Mouse (Mus musculus) forebrain, embryonic 10.5 days (tissue): ENCODE data around the gene Egln1. TPM values are rescaled to one million over a fixed set of nuclear protein-coding genes. Genes with fewer than 3 reads are reported as not detected.

Experiments
- DNase-seq: peaks from one replicate; pipeline ENCODE4 v3.0.0-alpha.2; 2017; ENCODE audit warnings: low spot score; ENCODE audit errors: extremely low spot score
- H3K27ac ChIP-seq: fragments of 300-500 bp; sonication (generic); 2 replicates; pipeline ENCODE4 v1.5.1; 2016; ENCODE audit warnings: mild to moderate bottlenecking
- H3K27me3 ChIP-seq: fragments of 300-500 bp; sonication (generic); 2 replicates; pipeline ENCODE4 v1.6.1; 2016; ENCODE audit warnings: mild to moderate bottlenecking; ENCODE audit not compliant: poor library complexity, severe bottlenecking
- H3K36me3 ChIP-seq: fragments of 300-500 bp; sonication (generic); replicated peaks from 2 replicates; pipeline ENCODE4 v1.6.1; 2016; ENCODE audit warnings: mild to moderate bottlenecking, moderate library complexity
- H3K4me1 ChIP-seq: fragments of 300-500 bp; sonication (generic); 2 replicates; pipeline ENCODE4 v1.6.1; 2016
- H3K4me3 ChIP-seq: fragments of 300-500 bp; sonication (generic); 2 replicates; pipeline ENCODE4 v1.5.1; 2016; ENCODE audit warnings: mild to moderate bottlenecking, moderate library complexity
- H3K9me3 ChIP-seq: fragments of 300-500 bp; sonication (generic); 2 replicates; pipeline ENCODE4 v1.6.1; 2016; ENCODE audit warnings: mild to moderate bottlenecking, moderate library complexity
- WGBS: fragments of 180-500 bp; shearing (Covaris S2); methylation state at CpG from one replicate; pipeline ENCODE4 v1.1.7; 2016; 5-methylcytosine and 5-hydroxymethylcytosine counted together
- polyA plus RNA-seq: library from polyadenylated mRNA; unstranded; fragments of >200 nt; fragmentation: Nextera tagmentation; extraction: Ambion mirVana; gene quantifications from 2 replicates; pipeline ENCODE4 v1.2.1, GENCODE M21; 2016

Egln1 gene
- polyA plus RNA-seq = 12.8 and 13.3 TPM in 2 replicates

GRCm38 (mm10) chr8:124949209-124950068, at the start of gene Egln1:
Gene Egln1 (minus strand): TSS chr8:124949324.
- Histone ChIP-seq H3K27ac (peak within 1 kb of the TSS; percentile 98), H3K9me3 (no peaks in the 10 kb centered on the region), H3K36me3 (peaks cover 12% of the 10 kb centered on the region), H3K4me3 (peak within 1 kb of the TSS; percentile 84), H3K27me3 (no peaks in the 10 kb centered on the region), H3K4me1 (peaks cover 51% of the 10 kb centered on the region)
- WGBS = 2% methylated on average over 78 of the region's 98 CpGs
- DNase-seq = peak; percentile 71

DNA sequence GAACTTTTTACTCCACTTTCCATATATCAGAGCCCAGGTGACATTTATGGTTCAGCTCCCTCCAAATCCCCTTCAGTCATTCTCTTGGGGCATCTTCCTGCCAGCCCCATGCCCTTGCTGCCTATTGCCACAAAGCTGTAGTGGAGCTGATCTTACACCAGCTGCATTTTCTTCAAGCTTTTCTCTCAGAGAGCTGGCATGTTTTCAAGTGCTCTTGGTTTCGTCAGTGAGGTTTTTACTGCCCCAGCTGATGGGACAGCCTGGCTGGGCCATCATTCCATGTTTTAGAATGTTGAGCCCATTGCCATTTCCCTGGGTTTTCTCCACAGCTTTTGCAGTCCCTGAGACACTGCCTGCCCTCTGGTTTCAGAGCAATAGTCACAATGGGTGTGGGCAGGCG, 46.7 kb upstream of the Egln1 start:
- DNase-seq = no peak
- Histone ChIP-seq H3K27me3 (peaks cover 13% of the 10 kb centered on the region), H3K36me3 (no peaks in the 10 kb centered on the region), H3K9me3 (peaks cover 14% of the 10 kb centered on the region; the same call in 1 of the 2 replicates), H3K4me1 (peaks cover 8% of the 10 kb centered on the region), H3K4me3 (no peak overlapping the region), H3K27ac (no peak overlapping the region)
- WGBS = 81% methylated on average over 2 of the region's 2 CpGs

- peaks cover 9% of the 10 kb centered on the region for H3K4me1 ChIP-seq
- no peaks in the 10 kb centered on the region for H3K9me3 ChIP-seq
- H3K27ac ChIP-seq = no peak overlapping the region
- H3K4me3 ChIP-seq = 0 out of 2 replicates have a peak overlapping the region, but pooled peaks have one; percentile 13
- no peaks in the 10 kb centered on the region for H3K36me3 ChIP-seq
- H3K27me3 ChIP-seq = peaks cover 18% of the 10 kb centered on the region
- no peak for DNase-seq
- 25% methylated on average over 6 of the region's 6 CpGs for WGBS
Observed at GRCm38 (mm10) chr8:124991668-124991926, 42.5 kb upstream of the Egln1 start.

DNA sequence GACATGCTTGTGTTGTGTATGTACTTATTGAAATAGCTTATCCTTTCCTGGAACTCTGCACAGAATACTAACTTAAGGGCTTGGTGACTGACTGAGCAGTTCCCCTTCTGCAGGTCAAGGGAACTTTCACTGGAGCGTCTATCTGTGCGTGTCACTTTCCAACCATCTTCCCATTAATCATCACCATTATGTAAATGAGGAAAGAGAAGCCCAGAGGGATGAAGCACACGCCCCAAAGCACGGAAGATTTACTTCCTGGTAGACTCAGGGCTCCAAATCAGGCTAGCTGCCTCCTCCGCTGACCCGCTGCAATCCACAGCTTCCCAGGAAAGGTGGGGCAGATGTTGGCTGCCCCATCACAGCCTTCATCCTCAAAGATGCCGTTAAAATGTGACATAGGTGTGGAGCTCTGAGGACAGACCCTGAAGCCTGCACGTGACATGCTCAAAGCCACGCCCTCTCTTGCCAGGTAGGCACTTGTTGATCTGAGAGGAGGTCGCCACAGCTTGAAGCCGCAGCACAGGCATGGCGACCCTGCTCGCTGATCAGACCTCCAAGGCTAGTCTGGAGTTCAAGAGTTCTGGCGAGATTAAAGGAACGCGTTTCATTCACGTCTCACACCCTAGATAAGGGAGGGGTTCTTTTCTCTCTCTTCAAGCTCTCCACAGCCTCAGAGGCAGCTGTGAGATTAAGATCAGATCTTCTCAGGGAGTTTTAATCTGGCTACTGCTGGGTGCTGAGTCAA, 42.0 kb upstream of the Egln1 start:
- H3K4me3 ChIP-seq = peak overlapping the region; percentile 13; the same call in 1 of the 2 replicates
- 22% methylated on average over 17 of the region's 17 CpGs for WGBS
- DNase-seq = no peak
- peaks cover 11% of the 10 kb centered on the region for H3K4me1 ChIP-seq
- H3K36me3 ChIP-seq = no peaks in the 10 kb centered on the region
- H3K27ac ChIP-seq = no peak overlapping the region
- H3K9me3 ChIP-seq = no peaks in the 10 kb centered on the region
- H3K27me3 ChIP-seq = peaks cover 18% of the 10 kb centered on the region

GRCm38 (mm10) chr8:124980828-124981227, 31.7 kb upstream of the Egln1 start:
- Histone ChIP-seq H3K36me3 (no peaks in the 10 kb centered on the region), H3K4me3 (no peak overlapping the region), H3K27ac (no peak overlapping the region), H3K27me3 (no peaks in the 10 kb centered on the region; the same call in 1 of the 2 replicates), H3K9me3 (peaks cover 8% of the 10 kb centered on the region; the same call in 1 of the 2 replicates), H3K4me1 (no peaks in the 10 kb centered on the region)
- 83% methylated on average over 8 of the region's 8 CpGs for WGBS
- DNase-seq = no peak

GRCm38 (mm10) chr8:124980036-124980435, 30.9 kb upstream of the Egln1 start:
- Histone ChIP-seq H3K27ac (no peak overlapping the region), H3K27me3 (no peaks in the 10 kb centered on the region; the same call in 1 of the 2 replicates), H3K4me1 (no peaks in the 10 kb centered on the region), H3K36me3 (no peaks in the 10 kb centered on the region), H3K9me3 (peaks cover 8% of the 10 kb centered on the region; the same call in 1 of the 2 replicates), H3K4me3 (no peak overlapping the region)
- no peak for DNase-seq
- WGBS = 90% methylated on average over 3 of the region's 3 CpGs

- H3K4me3 ChIP-seq = no peak overlapping the region
- 87% methylated on average over 7 of the region's 7 CpGs for WGBS
- H3K36me3 ChIP-seq = no peaks in the 10 kb centered on the region
- H3K9me3 ChIP-seq = peaks cover 8% of the 10 kb centered on the region; the same call in 1 of the 2 replicates
- no peaks in the 10 kb centered on the region for H3K27me3 ChIP-seq
- H3K4me1 ChIP-seq = no peaks in the 10 kb centered on the region
- no peak for DNase-seq
- no peak overlapping the region for H3K27ac ChIP-seq
Observed at GRCm38 (mm10) chr8:124978026-124978425, 28.9 kb upstream of the Egln1 start.

DNA sequence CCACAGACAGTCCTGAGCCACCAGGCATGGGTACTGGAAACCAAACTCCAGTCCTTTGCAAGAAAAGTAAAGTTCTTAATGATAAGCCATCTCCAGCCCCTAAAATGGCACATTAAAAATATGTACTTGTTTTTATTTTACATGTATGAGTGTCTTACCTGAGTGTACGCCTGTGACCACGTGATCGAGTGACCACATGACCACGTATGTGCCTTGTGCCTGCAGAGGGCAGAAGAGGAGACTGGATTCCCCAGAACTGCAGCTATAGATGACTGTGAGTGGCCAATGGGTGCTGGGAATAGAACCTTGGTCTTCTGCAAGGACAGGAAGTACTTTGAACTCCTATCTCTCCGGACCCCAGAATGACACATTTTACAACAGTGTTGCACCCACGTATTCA, 27.1 kb upstream of the Egln1 start:
- H3K36me3 ChIP-seq = no peaks in the 10 kb centered on the region
- no peaks in the 10 kb centered on the region for H3K27me3 ChIP-seq
- H3K4me1 ChIP-seq = no peaks in the 10 kb centered on the region
- DNase-seq = no peak
- no peak overlapping the region for H3K27ac ChIP-seq
- 91% methylated on average over 6 of the region's 6 CpGs for WGBS
- peaks cover 11% of the 10 kb centered on the region; the same call in 1 of the 2 replicates for H3K9me3 ChIP-seq
- no peak overlapping the region for H3K4me3 ChIP-seq

DNA sequence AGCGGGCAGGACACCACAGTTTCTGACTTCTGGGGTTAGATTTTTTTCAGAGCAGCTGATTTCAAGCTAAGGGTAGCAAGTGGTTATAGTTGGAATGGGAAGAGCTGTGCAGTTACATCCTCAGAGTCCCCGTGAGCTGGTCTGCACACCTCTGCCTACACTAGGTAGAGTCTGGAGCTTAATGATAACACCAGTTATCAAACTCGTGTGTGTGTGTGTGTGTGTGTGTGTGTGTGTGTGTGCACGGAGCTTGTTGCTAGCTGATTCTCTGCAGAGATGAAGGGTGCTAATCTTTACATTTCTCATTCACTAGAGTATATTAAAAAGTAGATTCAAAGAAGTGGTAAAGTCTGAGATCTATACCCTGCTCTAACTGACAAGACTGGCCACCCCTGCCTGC, 25.1 kb upstream of the Egln1 start:
- H3K4me3 ChIP-seq = no peak overlapping the region
- DNase-seq = no peak
- H3K27ac ChIP-seq = no peak overlapping the region
- no peaks in the 10 kb centered on the region for H3K36me3 ChIP-seq
- no peaks in the 10 kb centered on the region for H3K27me3 ChIP-seq
- peaks cover 3% of the 10 kb centered on the region for H3K4me1 ChIP-seq
- 84% methylated on average over 4 of the region's 4 CpGs for WGBS
- H3K9me3 ChIP-seq = peaks cover 4% of the 10 kb centered on the region; the same call in 1 of the 2 replicates

DNA sequence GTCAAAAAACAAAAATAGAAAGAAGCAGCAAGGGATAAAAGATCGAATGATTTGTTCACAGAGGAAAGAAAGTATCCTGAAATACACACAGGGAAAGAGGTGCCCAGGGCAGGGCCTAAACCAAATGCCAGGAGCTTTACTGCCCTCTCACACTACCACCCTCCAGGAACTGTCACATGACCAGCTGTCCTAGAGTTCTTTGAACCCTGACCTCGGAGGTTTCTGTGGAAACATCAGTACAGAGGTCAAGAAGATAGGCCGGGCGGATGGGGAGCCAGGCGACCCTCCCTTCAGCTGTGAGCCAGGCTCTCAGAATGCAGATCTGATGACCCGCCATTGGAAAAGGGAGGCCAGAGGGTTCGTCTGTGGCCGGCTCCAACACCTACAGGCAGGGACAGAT, 24.1 kb upstream of the Egln1 start:
- Histone ChIP-seq H3K4me3 (no peak overlapping the region), H3K27me3 (no peaks in the 10 kb centered on the region), H3K27ac (no peak overlapping the region), H3K4me1 (peaks cover 3% of the 10 kb centered on the region), H3K9me3 (peaks cover 4% of the 10 kb centered on the region; the same call in 1 of the 2 replicates), H3K36me3 (no peaks in the 10 kb centered on the region)
- WGBS = 85% methylated on average over 8 of the region's 8 CpGs
- no peak for DNase-seq

GRCm38 (mm10) chr8:124970312-124970933, 21.3 kb upstream of the Egln1 start:
- 83% methylated on average over 6 of the region's 6 CpGs for WGBS
- Histone ChIP-seq H3K27me3 (no peaks in the 10 kb centered on the region), H3K27ac (no peak overlapping the region), H3K4me3 (no peak overlapping the region), H3K9me3 (peaks cover 4% of the 10 kb centered on the region; the same call in 1 of the 2 replicates), H3K4me1 (peaks cover 3% of the 10 kb centered on the region), H3K36me3 (no peaks in the 10 kb centered on the region)
- no peak for DNase-seq

GRCm38 (mm10) chr8:124964966-124965365, 15.8 kb upstream of the Egln1 start:
- Histone ChIP-seq H3K4me3 (no peak overlapping the region), H3K27ac (no peak overlapping the region), H3K9me3 (no peaks in the 10 kb centered on the region), H3K36me3 (no peaks in the 10 kb centered on the region), H3K27me3 (no peaks in the 10 kb centered on the region), H3K4me1 (peaks cover 14% of the 10 kb centered on the region)
- no peak for DNase-seq
- 91% methylated on average over 8 of the region's 8 CpGs for WGBS
